Mouse (Mus musculus): ENCODE data around the gene Lamb1.

GRCm38 (mm10) chr12:31321532-31321931 is 56.5 kb downstream of the Lamb1 start:
- no peak for TF ChIP-seq CTCF (conservative IDR thresholded peaks at IDR 0.05; ENCODE audit: low read length)
- no peak for TF ChIP-seq NANOG (IDR thresholded peaks at IDR 0.05; ENCODE audit: borderline replicate concordance, low read length)

Data from E14TG2a.4 (cell line).